Mouse (Mus musculus): ENCODE data around the gene B3gnt2. TPM values are rescaled to one million over a fixed set of nuclear protein-coding genes. Genes with fewer than 3 reads are reported as not detected.

B3gnt2 gene
- polyA plus RNA-seq, 1 experiment, result 13.1 TPM

DNA sequence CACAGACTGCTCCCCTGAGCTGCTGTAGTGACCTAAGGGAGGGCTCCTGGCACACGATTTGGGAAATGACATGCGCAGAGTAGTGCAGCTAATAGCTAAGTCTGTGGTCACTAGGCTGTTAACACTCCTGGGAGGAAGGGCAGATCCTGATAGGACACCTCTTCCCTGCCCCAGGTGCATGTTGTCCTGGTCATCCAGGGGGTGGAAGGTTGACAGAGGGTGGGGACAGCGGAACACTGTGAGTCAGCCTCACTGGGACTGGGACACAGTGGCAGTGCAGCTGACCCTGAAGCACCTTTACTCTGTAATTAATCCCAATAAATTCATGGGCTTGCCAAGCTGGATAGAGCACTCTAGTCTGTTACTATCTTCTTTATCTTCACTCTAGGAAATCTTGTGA is 39.5 kb downstream of the B3gnt2 start:
- Histone ChIP-seq H3K4me3 (no peak overlapping the region), H3K36me3 (ENCODE audit: control insufficient read depth, insufficient read depth) (no peaks in the 10 kb centered on the region), H3K4me2 (ENCODE audit: low read depth) (no peak overlapping the region), H3ac (ENCODE audit: control insufficient read depth, insufficient read length) (no peak overlapping the region), H3K79me2 (ENCODE audit: control insufficient read depth, insufficient read depth) (no peaks in the 10 kb centered on the region), H3K27me3 (ENCODE audit: control insufficient read depth, insufficient read depth, insufficient read length) (no peaks in the 10 kb centered on the region)
- no peak for TF ChIP-seq TCF12 (IDR thresholded peaks at IDR 0.05; ENCODE audit: insufficient read depth, poor library complexity, severe bottlenecking)
- no peak for TF ChIP-seq SRF (IDR thresholded peaks at IDR 0.05; ENCODE audit: control insufficient read depth, insufficient read length, low read depth)
- TF ChIP-seq POLR2AphosphoS2 (IDR thresholded peaks at IDR 0.05; ENCODE audit: insufficient read length, low read depth), result no peak
- TF ChIP-seq MYOG (IDR thresholded peaks at IDR 0.05; ENCODE audit: control insufficient read depth in 1 of 3, insufficient read depth in 1 of 3, insufficient read length in 2 of 3, low read depth in 2 of 3), result no peak
- TF ChIP-seq CEBPB (IDR thresholded peaks at IDR 0.05; ENCODE audit: insufficient read depth, poor library complexity, severe bottlenecking), result no peak
- TF ChIP-seq REST (IDR thresholded peaks at IDR 0.05; ENCODE audit: insufficient read depth, insufficient read length), result no peak
- no peak for TF ChIP-seq TCF3 (IDR thresholded peaks at IDR 0.05; ENCODE audit: insufficient read length, low read depth)

GRCm38 (mm10) chr11:22818371-22818770 is 42.4 kb downstream of the B3gnt2 start:
- H3K4me2 ChIP-seq (ENCODE audit: low read depth), result no peak overlapping the region
- H3K79me2 ChIP-seq (ENCODE audit: control insufficient read depth, insufficient read depth), result no peaks in the 10 kb centered on the region
- H3K36me3 ChIP-seq (ENCODE audit: control insufficient read depth, insufficient read depth), result no peaks in the 10 kb centered on the region
- H3K27me3 ChIP-seq (ENCODE audit: control insufficient read depth, insufficient read depth, insufficient read length), result no peaks in the 10 kb centered on the region
- TF ChIP-seq MAX (IDR thresholded peaks at IDR 0.05; ENCODE audit: low read depth) (no peak), REST (IDR thresholded peaks at IDR 0.05; ENCODE audit: insufficient read depth, insufficient read length) (no peak), SRF (IDR thresholded peaks at IDR 0.05; ENCODE audit: control insufficient read depth, insufficient read length, low read depth) (no peak), POLR2A (IDR thresholded peaks at IDR 0.05; ENCODE audit: insufficient read length, low read depth) (no peak), TCF12 (IDR thresholded peaks at IDR 0.05; ENCODE audit: insufficient read depth, poor library complexity, severe bottlenecking) (no peak)
- no peak overlapping the region for H3K4me3 ChIP-seq
- no peak overlapping the region for H3ac ChIP-seq (ENCODE audit: control insufficient read depth, insufficient read length)

DNA sequence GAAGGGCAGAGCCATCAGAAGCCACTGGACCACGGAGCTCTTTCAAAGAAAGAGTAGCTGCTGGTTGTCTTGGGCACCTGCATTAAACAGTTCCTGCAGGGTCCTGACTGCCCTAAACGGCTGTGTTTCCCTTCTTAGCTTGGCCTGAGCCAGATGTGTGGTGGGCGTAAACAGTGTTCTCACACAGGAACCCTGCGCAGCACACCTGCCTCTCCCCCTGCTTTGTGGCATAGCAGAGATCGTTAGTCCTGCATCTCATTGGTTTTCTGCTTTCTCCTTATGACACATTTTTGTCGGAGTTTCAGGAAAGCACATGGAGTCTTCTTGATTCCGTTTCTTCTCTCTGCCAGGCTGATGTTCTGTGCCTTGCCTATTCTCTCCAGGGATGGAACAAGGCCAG is 44.9 kb downstream of the B3gnt2 start:
- H3ac ChIP-seq (ENCODE audit: control insufficient read depth, insufficient read length), result no peak overlapping the region
- TF ChIP-seq MYOD1 (IDR thresholded peaks at IDR 0.05; ENCODE audit: control insufficient read depth in 1 of 3, insufficient read length in 2 of 3, low read depth in 2 of 3) (no peak), MAX (IDR thresholded peaks at IDR 0.05; ENCODE audit: low read depth) (no peak), CEBPB (IDR thresholded peaks at IDR 0.05; ENCODE audit: insufficient read depth, poor library complexity, severe bottlenecking) (no peak), POLR2AphosphoS2 (IDR thresholded peaks at IDR 0.05; ENCODE audit: insufficient read length, low read depth) (no peak), USF1 (IDR thresholded peaks at IDR 0.05; ENCODE audit: low read depth) (no peak)
- no peaks in the 10 kb centered on the region for H3K79me2 ChIP-seq (ENCODE audit: control insufficient read depth, insufficient read depth)
- H3K4me3 ChIP-seq, result no peak overlapping the region
- no peaks in the 10 kb centered on the region for H3K36me3 ChIP-seq (ENCODE audit: control insufficient read depth, insufficient read depth)
- H3K4me2 ChIP-seq (ENCODE audit: low read depth), result no peak overlapping the region
- no peaks in the 10 kb centered on the region for H3K27me3 ChIP-seq (ENCODE audit: control insufficient read depth, insufficient read depth, insufficient read length)

DNA sequence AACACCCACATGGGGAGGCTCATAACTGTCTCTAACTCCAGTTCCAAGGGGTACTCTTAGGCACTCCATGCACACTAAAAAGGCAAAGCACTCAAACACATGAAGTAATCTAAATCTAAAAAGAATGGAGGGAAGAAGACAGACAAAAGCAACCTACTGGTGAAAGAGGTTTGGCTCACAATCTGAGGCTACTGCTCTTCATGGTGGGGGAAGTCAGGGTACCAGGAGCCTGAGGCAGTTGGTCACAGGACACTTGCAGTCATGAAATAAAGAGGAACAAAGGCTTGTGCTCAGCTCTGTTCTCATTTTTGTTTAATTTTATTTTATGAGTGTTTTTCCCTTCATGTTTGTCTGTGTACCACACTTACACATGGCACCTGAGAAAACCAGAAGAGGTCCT is 45.6 kb downstream of the B3gnt2 start:
- TF ChIP-seq CEBPB (IDR thresholded peaks at IDR 0.05; ENCODE audit: insufficient read depth, poor library complexity, severe bottlenecking) (no peak), MAX (IDR thresholded peaks at IDR 0.05; ENCODE audit: low read depth) (no peak), TCF3 (IDR thresholded peaks at IDR 0.05; ENCODE audit: insufficient read length, low read depth) (no peak), MYOD1 (IDR thresholded peaks at IDR 0.05; ENCODE audit: control insufficient read depth in 1 of 3, insufficient read length in 2 of 3, low read depth in 2 of 3) (no peak), MYOG (IDR thresholded peaks at IDR 0.05; ENCODE audit: control insufficient read depth in 1 of 3, insufficient read depth in 1 of 3, insufficient read length in 2 of 3, low read depth in 2 of 3) (no peak), E2F4 (IDR thresholded peaks at IDR 0.05; ENCODE audit: insufficient read depth) (no peak), TCF12 (IDR thresholded peaks at IDR 0.05; ENCODE audit: insufficient read depth, poor library complexity, severe bottlenecking) (no peak), SRF (IDR thresholded peaks at IDR 0.05; ENCODE audit: control insufficient read depth, insufficient read length, low read depth) (no peak), POLR2AphosphoS2 (IDR thresholded peaks at IDR 0.05; ENCODE audit: insufficient read length, low read depth) (no peak), REST (IDR thresholded peaks at IDR 0.05; ENCODE audit: insufficient read depth, insufficient read length) (no peak), USF1 (IDR thresholded peaks at IDR 0.05; ENCODE audit: low read depth) (no peak), POLR2A (IDR thresholded peaks at IDR 0.05; ENCODE audit: insufficient read length, low read depth) (no peak)
- Histone ChIP-seq H3K4me3 (no peak overlapping the region), H3K36me3 (ENCODE audit: control insufficient read depth, insufficient read depth) (no peaks in the 10 kb centered on the region), H3K4me2 (ENCODE audit: low read depth) (no peak overlapping the region), H3K79me2 (ENCODE audit: control insufficient read depth, insufficient read depth) (no peaks in the 10 kb centered on the region), H3ac (ENCODE audit: control insufficient read depth, insufficient read length) (no peak overlapping the region), H3K27me3 (ENCODE audit: control insufficient read depth, insufficient read depth, insufficient read length) (no peaks in the 10 kb centered on the region)

DNA sequence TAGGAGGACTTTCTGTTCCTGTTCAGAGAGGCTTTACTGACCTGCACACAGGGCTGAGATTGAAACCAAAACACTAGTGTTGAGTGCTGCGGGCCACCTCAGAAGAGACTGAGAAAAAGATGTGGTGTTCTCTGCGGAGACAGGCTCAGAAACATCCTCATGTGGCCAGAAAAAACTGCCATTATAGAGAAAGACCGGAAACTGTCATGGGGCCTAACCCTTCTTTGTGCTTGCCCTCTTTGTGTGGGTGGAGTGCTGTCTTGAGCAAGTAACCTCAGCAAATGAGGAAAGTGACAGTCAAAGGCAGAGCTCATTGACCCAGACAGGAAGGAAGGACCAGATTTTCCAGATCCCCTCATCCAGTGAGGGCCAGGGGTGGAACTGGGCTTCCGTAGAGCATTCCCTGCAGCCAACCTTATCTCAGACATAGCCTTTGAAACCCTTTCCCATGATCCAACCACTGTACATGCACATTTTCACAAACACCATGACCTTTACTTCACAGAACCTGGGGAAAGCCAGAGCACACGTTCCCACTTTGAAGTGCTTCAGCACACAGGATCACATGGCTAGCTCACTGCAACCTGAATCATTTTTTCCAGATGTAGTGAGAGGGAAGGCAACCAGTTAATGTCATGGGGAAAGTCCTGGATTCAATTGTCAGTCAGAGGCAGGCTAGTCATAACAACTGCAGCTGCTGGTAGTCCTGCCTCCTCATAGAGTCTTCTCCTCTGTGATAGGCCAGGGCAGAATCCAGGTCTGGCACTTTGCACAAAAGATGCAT is 46.6 kb downstream of the B3gnt2 start:
- TF ChIP-seq MYOG (IDR thresholded peaks at IDR 0.05; ENCODE audit: control insufficient read depth in 1 of 3, insufficient read depth in 1 of 3, insufficient read length in 2 of 3, low read depth in 2 of 3) (no peak), MAX (IDR thresholded peaks at IDR 0.05; ENCODE audit: low read depth) (no peak), POLR2A (IDR thresholded peaks at IDR 0.05; ENCODE audit: insufficient read length, low read depth) (no peak), CEBPB (IDR thresholded peaks at IDR 0.05; ENCODE audit: insufficient read depth, poor library complexity, severe bottlenecking) (no peak), TCF3 (IDR thresholded peaks at IDR 0.05; ENCODE audit: insufficient read length, low read depth) (no peak), REST (IDR thresholded peaks at IDR 0.05; ENCODE audit: insufficient read depth, insufficient read length) (no peak), MYOD1 (IDR thresholded peaks at IDR 0.05; ENCODE audit: control insufficient read depth in 1 of 3, insufficient read length in 2 of 3, low read depth in 2 of 3) (no peak), POLR2AphosphoS2 (IDR thresholded peaks at IDR 0.05; ENCODE audit: insufficient read length, low read depth) (no peak), E2F4 (IDR thresholded peaks at IDR 0.05; ENCODE audit: insufficient read depth) (no peak)
- H3K79me2 ChIP-seq (ENCODE audit: control insufficient read depth, insufficient read depth), result no peaks in the 10 kb centered on the region

More for the DNA sequence above, 46.6 kb downstream of the B3gnt2 start:
- no peaks in the 10 kb centered on the region for H3K27me3 ChIP-seq (ENCODE audit: control insufficient read depth, insufficient read depth, insufficient read length)
- no peak overlapping the region for H3K4me3 ChIP-seq
- H3K36me3 ChIP-seq (ENCODE audit: control insufficient read depth, insufficient read depth), result no peaks in the 10 kb centered on the region
- no peak overlapping the region for H3K4me2 ChIP-seq (ENCODE audit: low read depth)
- no peak overlapping the region for H3ac ChIP-seq (ENCODE audit: control insufficient read depth, insufficient read length)

Measured in myocyte (in vitro differentiated cells).